10 mouse cellular contexts compared by ENCODE assay signal in genomic region chr10:80052374-80052764, GRCm38 (mm10). TPM values are rescaled to one million over a fixed set of nuclear protein-coding genes. Genes with fewer than 3 reads are reported as not detected.
DNase-seq lines count a peak whose midpoint lies in the region; ATAC-seq and TF ChIP-seq lines count a peak whose summit lies in the region.
"Had no signal": no experiment of that assay in that cellular context is flagged by ENCODE, and none has a peak within 500 bp of the region (broad histone marks: within the 10 kb centered on the region; RNA-seq: fewer than 3 reads in every experiment).

No protein-coding gene starts in this region.

- WGBS in liver, adult 2 months = 22% methylated on average over 5 of the region's 5 CpGs
- 78% methylated on average over 5 of the region's 5 CpGs for WGBS in liver, embryonic 15.5 days (ENCODE audit: insufficient replicate concordance)

- ATAC-seq in liver, embryonic 15.5 days (ENCODE audit: insufficient read depth) = no peak

- peaks cover 24% of the 10 kb centered on the region for H3K4me1 ChIP-seq in liver, adult 2 months (ENCODE audit: control insufficient read depth, insufficient read depth, low read length)
- peaks cover 34% of the 10 kb centered on the region for H3K4me1 ChIP-seq in brown adipose tissue, adult 24 weeks (ENCODE audit: control insufficient read depth, insufficient read depth, insufficient read length, low read length)
- peaks cover 84% of the 10 kb centered on the region for H3K4me1 ChIP-seq in liver, embryonic 15.5 days (replicated peaks)

- DNase-seq in gastrocnemius, adult 2 months = no peak
- DNase-seq in gastrocnemius, adult 8-10 months (ENCODE audit: low spot score in 2 of 2) = no peak
- peak; percentile 70 for DNase-seq in liver, adult 2 months (ENCODE audit: extremely low read depth, low read depth, low spot score)
- DNase-seq in liver = no peak
- DNase-seq in gastrocnemius, postnatal 36 days = no peak
- no peak for DNase-seq in thymus, postnatal 25 days
- DNase-seq: B cell, adult 2 months; cerebellum, postnatal 10 days had no signal

- H3K27ac ChIP-seq in gastrocnemius, adult 2 months = peak overlapping the region; percentile 100
- H3K27ac ChIP-seq in liver, adult 2 months (replicated peaks; ENCODE audit: insufficient read depth, low read depth, low read length) = peak overlapping the region; percentile 70
- peak overlapping the region; percentile 94 for H3K27ac ChIP-seq in brown adipose tissue, adult 24 weeks (replicated peaks; ENCODE audit: low read depth, low read length)
- peak overlapping the region; percentile 90 for H3K27ac ChIP-seq in liver, embryonic 15.5 days (replicated peaks)

- no peak for TF ChIP-seq POLR2A in liver, adult 2 months (IDR thresholded peaks at IDR 0.05; ENCODE audit: extremely low read depth, insufficient read depth, low read length)

- intact Hi-C loops in gastrocnemius, adult 2 months (cut with DNase I) = loop anchor here (5.0 kb wide), 1 partner anchor 65 kb away; the partner anchor contains the start of gene Cnn2
- intact Hi-C loops in gastrocnemius, postnatal 36 days (cut with DNase I) = no loop called here

- peaks cover 4% of the 10 kb centered on the region; the same call in 1 of the 2 replicates for H3K79me2 ChIP-seq in liver, adult 2 months (ENCODE audit: control insufficient read depth, insufficient read depth, low read length)

- H3K4me3 ChIP-seq in gastrocnemius, adult 2 months = no peak overlapping the region
- H3K4me3 ChIP-seq in liver, adult 2 months (ENCODE audit: insufficient read depth, low read depth, low read length) = no peak overlapping the region
- H3K4me3 ChIP-seq in brown adipose tissue, adult 24 weeks (ENCODE audit: insufficient read depth, low read depth, low read length) = no peak overlapping the region
- no peak overlapping the region for H3K4me3 ChIP-seq in liver, embryonic 15.5 days (replicated peaks)

- no peak overlapping the region for H3K9ac ChIP-seq in liver, adult 2 months (ENCODE audit: low read depth, low read length)
- peak overlapping the region; percentile 30; the same call in 1 of the 2 replicates for H3K9ac ChIP-seq in liver, embryonic 15.5 days

- H3K9me3 ChIP-seq in liver, embryonic 15.5 days (replicated peaks) = no peaks in the 10 kb centered on the region

- H3K27me3 ChIP-seq in liver, adult 2 months (ENCODE audit: control insufficient read depth, insufficient read depth, low read length) = no peaks in the 10 kb centered on the region
- H3K27me3 ChIP-seq in liver, embryonic 15.5 days = no peaks in the 10 kb centered on the region

- H3K36me3 ChIP-seq in liver, adult 2 months (ENCODE audit: control insufficient read depth, insufficient read depth, low read length) = peaks cover 7% of the 10 kb centered on the region; the same call in 1 of the 2 replicates
- peaks cover 26% of the 10 kb centered on the region for H3K36me3 ChIP-seq in liver, embryonic 15.5 days (replicated peaks)

- H3K4me2 ChIP-seq in liver, embryonic 15.5 days = peak overlapping the region; percentile 77

- TF ChIP-seq CTCF in gastrocnemius, adult 2 months (IDR thresholded peaks at IDR 0.05) = no peak
- no peak for TF ChIP-seq CTCF in liver, adult 2 months (IDR thresholded peaks at IDR 0.05; ENCODE audit: low read depth, low read length)

RNA-seq across cellular contexts. Expression of gene Gpx4, which starts 5.4 kb away (rescaled TPM):
- 100 to 1,000 TPM; 552 to 603 TPM for total RNA-seq in gastrocnemius, adult 2 months (2021)
- 100 to 1,000 TPM; 510 to 613 (median 541) TPM for total RNA-seq in gastrocnemius, adult 8-10 months (2022)
- total RNA-seq in liver, adult 2 months (2014; rRNA removed) = 712 and 752 TPM in 2 replicates
- 535 and 559 TPM in 2 replicates for polyA plus RNA-seq in liver, adult 2 months (2012; rRNA removed)
- 2,282 and 3,621 TPM in 2 replicates for polyA plus RNA-seq in brown adipose tissue, adult 24 weeks (2012; ENCODE audit: insufficient read depth, insufficient read length, missing spikeins)
- 603 and 658 TPM in 2 replicates for polyA plus RNA-seq in liver, embryonic 15.5 days (2015; fragmentation: Nextera tagmentation; extraction: Ambion mirVana)
- 100 to 1,000 TPM; 500 to 536 TPM for total RNA-seq in gastrocnemius, postnatal 36 days (2021)

RNA-seq across cellular contexts. Expression of gene Polr2e, which starts 12.8 kb away (rescaled TPM):
- 10 to 100 TPM; 42.0 to 50.9 TPM for total RNA-seq in gastrocnemius, adult 2 months (2021)
- 10 to 100 TPM; 38.3 to 47.6 (median 39.7) TPM for total RNA-seq in gastrocnemius, adult 8-10 months (2022)
- 26.4 and 39.1 TPM in 2 replicates for total RNA-seq in liver, adult 2 months (2014; rRNA removed)
- polyA plus RNA-seq in liver, adult 2 months (2012; rRNA removed) = 71.1 and 74.6 TPM in 2 replicates
- polyA plus RNA-seq in brown adipose tissue, adult 24 weeks (2012; ENCODE audit: insufficient read depth, insufficient read length, missing spikeins) = 78.3 and 85.8 TPM in 2 replicates
- 81.3 and 84.4 TPM in 2 replicates for polyA plus RNA-seq in liver, embryonic 15.5 days (2015; fragmentation: Nextera tagmentation; extraction: Ambion mirVana)
- total RNA-seq in gastrocnemius, postnatal 36 days (2021) = 10 to 100 TPM; 36.0 to 42.5 TPM

RNA-seq across cellular contexts. Expression of gene Arhgap45, which starts 35.9 kb away (rescaled TPM):
- 1 to 10 TPM in 1 of 2 experiments, under 1 TPM in 1; 0.97 to 1.4 TPM for total RNA-seq in gastrocnemius, adult 2 months (2021)
- 1 to 10 TPM in 2 of 4 experiments, under 1 TPM in 2; 0.48 to 1.3 (median 0.84) TPM for total RNA-seq in gastrocnemius, adult 8-10 months (2022)
- 4.5 and 4.6 TPM in 2 replicates for total RNA-seq in liver, adult 2 months (2014; rRNA removed)
- polyA plus RNA-seq in liver, adult 2 months (2012; rRNA removed) = 7.7 and 10.9 TPM in 2 replicates
- polyA plus RNA-seq in brown adipose tissue, adult 24 weeks (2012; ENCODE audit: insufficient read depth, insufficient read length, missing spikeins) = 1.8 and 2.6 TPM in 2 replicates
- 15.7 and 18.2 TPM in 2 replicates for polyA plus RNA-seq in liver, embryonic 15.5 days (2015; fragmentation: Nextera tagmentation; extraction: Ambion mirVana)
- 1 to 10 TPM; 1.1 to 2.7 TPM for total RNA-seq in gastrocnemius, postnatal 36 days (2021)

RNA-seq across cellular contexts. Expression of gene Sbno2, which starts 53.0 kb away (rescaled TPM):
- total RNA-seq in gastrocnemius, adult 2 months (2021) = 1 to 10 TPM; 6.2 to 7.1 TPM
- 1 to 10 TPM; 4.8 to 5.7 (median 5.3) TPM for total RNA-seq in gastrocnemius, adult 8-10 months (2022)
- total RNA-seq in liver, adult 2 months (2014; rRNA removed) = 8.9 and 11.8 TPM in 2 replicates
- 19.2 and 25.9 TPM in 2 replicates for polyA plus RNA-seq in liver, adult 2 months (2012; rRNA removed)
- 14.3 and 16.2 TPM in 2 replicates for polyA plus RNA-seq in brown adipose tissue, adult 24 weeks (2012; ENCODE audit: insufficient read depth, insufficient read length, missing spikeins)
- polyA plus RNA-seq in liver, embryonic 15.5 days (2015; fragmentation: Nextera tagmentation; extraction: Ambion mirVana) = 10.4 and 12.3 TPM in 2 replicates
- 1 to 10 TPM; 4.5 to 7.3 TPM for total RNA-seq in gastrocnemius, postnatal 36 days (2021)

RNA-seq across cellular contexts. Expression of gene Abca7, which starts 56.1 kb away (rescaled TPM):
- 1 to 10 TPM; 6.7 to 7.2 TPM for total RNA-seq in gastrocnemius, adult 2 months (2021)
- total RNA-seq in gastrocnemius, adult 8-10 months (2022) = 1 to 10 TPM; 7.3 to 8.6 (median 8.1) TPM
- 1.4 and 1.9 TPM in 2 replicates for total RNA-seq in liver, adult 2 months (2014; rRNA removed)
- 3.2 and 3.4 TPM in 2 replicates for polyA plus RNA-seq in liver, adult 2 months (2012; rRNA removed)
- 5.1 and 5.4 TPM in 2 replicates for polyA plus RNA-seq in brown adipose tissue, adult 24 weeks (2012; ENCODE audit: insufficient read depth, insufficient read length, missing spikeins)
- 7.5 and 9.0 TPM in 2 replicates for polyA plus RNA-seq in liver, embryonic 15.5 days (2015; fragmentation: Nextera tagmentation; extraction: Ambion mirVana)
- total RNA-seq in gastrocnemius, postnatal 36 days (2021) = 1 to 10 TPM; 5.4 to 5.8 TPM
